Mouse (Mus musculus) olfactory bulb, adult 2 months (tissue): ENCODE data around the gene Tldc1. TPM values are rescaled to one million over a fixed set of nuclear protein-coding genes. Genes with fewer than 3 reads are reported as not detected.
A peak's percentile ranks its signal among the peaks of the same experiment; 100 is the strongest.

Source experiments
- H3K27ac ChIP-seq: fragments of 200-500 bp; 2 replicates; pipeline ENCODE4 v1.5.1; 2012; ENCODE audit warnings: low read depth, low read length; ENCODE audit not compliant: insufficient read depth
- H3K4me1 ChIP-seq: fragments of 200-500 bp; 2 replicates; pipeline ENCODE4 v1.6.1; 2012; ENCODE audit warnings: low read length; ENCODE audit not compliant: control insufficient read depth, insufficient read depth
- H3K4me3 ChIP-seq: fragments of 200-500 bp; 2 replicates; pipeline ENCODE4 v1.5.1; 2012; ENCODE audit warnings: mild to moderate bottlenecking, low read depth, low read length, moderate library complexity; ENCODE audit not compliant: insufficient read depth
- CTCF ChIP-seq: fragments of 200-500 bp; IDR thresholded peaks from 2 replicates; pipeline ENCODE4 v1.5.1; 2012; ENCODE audit warnings: low read depth, mild to moderate bottlenecking, low read length, moderate library complexity; ENCODE audit not compliant: insufficient read depth
- POLR2A ChIP-seq: fragments of 200-500 bp; IDR thresholded peaks from 2 replicates; pipeline ENCODE4 v1.6.1; 2012; ENCODE audit warnings: mild to moderate bottlenecking, low read depth, low read length, moderate library complexity; ENCODE audit not compliant: insufficient read depth
- WGBS: fragments of 180-500 bp; shearing (Covaris S2); methylation state at CpG from one replicate; pipeline ENCODE4 v1.1.7; 2018; 5-methylcytosine and 5-hydroxymethylcytosine counted together
- polyA plus RNA-seq: library from polyadenylated mRNA; stranded (reverse); fragments of >200 nt; gene quantifications from 2 replicates; pipeline ENCODE4 v1.2.4, GENCODE M21; 2012; ENCODE audit warnings: low replicate concordance; ENCODE audit not compliant: missing spikeins, insufficient read depth, insufficient read length

Tldc1 gene
- polyA plus RNA-seq, 1 experiment, result not detected

DNA sequence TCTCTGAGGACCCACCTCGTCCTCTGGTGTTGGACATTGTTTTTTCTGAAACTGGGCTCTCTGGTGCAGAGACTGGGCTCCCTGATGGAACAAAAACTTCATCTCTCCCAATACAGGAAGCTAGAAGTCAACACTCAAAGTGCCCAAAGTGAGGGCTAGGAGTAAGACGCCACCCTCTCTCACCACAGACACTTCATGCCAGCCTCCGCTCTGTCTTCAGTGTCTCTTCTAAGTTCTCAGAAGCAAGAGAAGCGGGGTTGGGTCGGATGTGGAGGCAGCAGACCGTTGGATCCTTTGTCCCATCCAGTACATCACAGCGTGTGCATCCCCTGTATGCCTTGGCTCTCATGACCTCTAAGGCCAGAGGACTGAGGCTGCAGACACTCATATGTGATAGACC lies 11.4 kb upstream of the Tldc1 start:
- 94% methylated on average over 7 of the region's 7 CpGs for WGBS

DNA sequence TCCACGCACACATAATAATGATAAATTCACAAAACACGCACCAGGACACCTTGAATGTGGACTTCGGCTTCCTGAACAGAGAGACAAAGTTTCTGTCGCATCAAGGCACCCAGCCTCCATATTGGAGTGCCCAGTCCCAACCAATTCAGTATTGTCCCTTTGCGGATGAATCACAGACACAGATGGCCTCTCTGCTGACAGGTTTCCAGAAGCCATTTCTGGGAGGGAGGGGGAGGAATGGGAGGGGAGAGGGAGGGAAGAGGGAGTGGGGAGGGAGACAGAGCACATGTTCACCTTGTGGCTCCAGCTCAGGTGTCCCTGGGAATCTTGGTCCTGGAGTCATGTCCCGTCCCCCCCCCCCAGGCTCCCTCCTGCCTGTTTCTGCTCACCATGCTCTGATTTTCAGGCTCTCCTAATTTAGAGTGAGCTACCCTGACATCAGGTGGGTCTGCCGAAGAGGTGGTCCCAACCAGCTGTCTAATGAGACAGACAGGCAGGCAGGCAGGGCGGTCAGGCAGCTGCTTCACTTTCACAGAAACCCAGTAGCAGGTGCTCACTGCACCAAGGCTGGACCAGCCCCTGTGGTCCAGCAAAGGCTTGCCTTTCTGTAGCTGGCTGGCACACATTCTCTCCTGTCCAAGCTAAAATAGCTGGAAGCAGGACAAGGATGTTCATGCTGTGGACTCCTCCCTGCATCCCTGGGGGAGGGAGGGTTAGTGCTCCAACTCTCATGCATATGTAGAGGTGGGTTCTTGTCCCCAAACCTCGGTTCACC lies 10.6 kb upstream of the Tldc1 start:
- H3K4me3 ChIP-seq, result no peak overlapping the region
- no peak overlapping the region for H3K27ac ChIP-seq
- H3K4me1 ChIP-seq, result peaks cover 12% of the 10 kb centered on the region; the same call in 1 of the 2 replicates
- TF ChIP-seq CTCF (no peak), POLR2A (no peak)
- 85% methylated on average over 9 of the region's 9 CpGs for WGBS

More for the DNA sequence above, 11.4 kb upstream of the Tldc1 start:
- TF ChIP-seq POLR2A (no peak), CTCF (no peak)
- Histone ChIP-seq H3K4me3 (no peak overlapping the region), H3K4me1 (peaks cover 6% of the 10 kb centered on the region; the same call in 1 of the 2 replicates), H3K27ac (no peak overlapping the region)

DNA sequence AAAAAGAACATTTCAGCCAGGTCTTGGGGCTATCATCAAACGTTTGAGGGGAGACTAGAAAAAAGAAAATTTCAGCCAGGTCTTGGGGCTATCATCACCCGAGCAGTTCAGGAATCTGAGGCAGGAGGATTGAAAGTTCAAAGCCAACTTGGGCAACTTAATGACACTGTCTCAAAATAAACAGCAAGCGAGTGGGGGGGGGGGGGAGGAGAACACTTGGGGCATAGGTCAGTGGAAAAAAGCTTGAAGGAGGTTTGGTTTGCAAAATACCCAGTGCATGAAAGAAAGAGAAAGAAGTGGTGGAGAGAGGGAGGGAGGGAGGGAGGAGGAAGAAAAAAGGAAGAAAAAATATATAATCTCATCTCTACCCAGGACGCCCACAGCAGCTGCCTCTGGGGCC lies 9.1 kb upstream of the Tldc1 start:
- 80% methylated on average over 4 of the region's 4 CpGs for WGBS
- Histone ChIP-seq H3K4me1 (peaks cover 10% of the 10 kb centered on the region; the same call in 1 of the 2 replicates), H3K27ac (no peak overlapping the region), H3K4me3 (no peak overlapping the region)
- TF ChIP-seq POLR2A (no peak), CTCF (no peak)

DNA sequence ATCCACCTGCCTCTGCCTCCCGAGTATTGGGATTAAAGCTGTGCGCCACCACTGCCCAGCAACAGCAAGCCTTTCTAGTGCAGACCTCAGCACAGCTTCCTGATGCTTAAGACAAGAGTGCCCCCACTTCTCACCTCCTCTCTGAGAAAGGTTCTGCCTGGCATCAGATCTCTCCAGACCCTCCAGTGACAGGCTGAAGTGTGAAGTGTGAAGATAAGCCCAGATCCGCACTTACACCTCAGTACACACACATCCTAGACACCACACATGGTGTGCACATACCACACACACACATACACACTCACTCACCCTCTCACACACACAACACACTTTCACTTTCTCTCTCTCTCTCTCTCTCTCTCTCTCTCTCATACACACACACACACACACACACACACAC lies 8.7 kb upstream of the Tldc1 start:
- TF ChIP-seq CTCF (no peak), POLR2A (no peak)
- no peak overlapping the region for H3K4me3 ChIP-seq
- 93% methylated on average over 3 of the region's 3 CpGs for WGBS
- peaks cover 7% of the 10 kb centered on the region; the same call in 1 of the 2 replicates for H3K4me1 ChIP-seq
- no peak overlapping the region for H3K27ac ChIP-seq

DNA sequence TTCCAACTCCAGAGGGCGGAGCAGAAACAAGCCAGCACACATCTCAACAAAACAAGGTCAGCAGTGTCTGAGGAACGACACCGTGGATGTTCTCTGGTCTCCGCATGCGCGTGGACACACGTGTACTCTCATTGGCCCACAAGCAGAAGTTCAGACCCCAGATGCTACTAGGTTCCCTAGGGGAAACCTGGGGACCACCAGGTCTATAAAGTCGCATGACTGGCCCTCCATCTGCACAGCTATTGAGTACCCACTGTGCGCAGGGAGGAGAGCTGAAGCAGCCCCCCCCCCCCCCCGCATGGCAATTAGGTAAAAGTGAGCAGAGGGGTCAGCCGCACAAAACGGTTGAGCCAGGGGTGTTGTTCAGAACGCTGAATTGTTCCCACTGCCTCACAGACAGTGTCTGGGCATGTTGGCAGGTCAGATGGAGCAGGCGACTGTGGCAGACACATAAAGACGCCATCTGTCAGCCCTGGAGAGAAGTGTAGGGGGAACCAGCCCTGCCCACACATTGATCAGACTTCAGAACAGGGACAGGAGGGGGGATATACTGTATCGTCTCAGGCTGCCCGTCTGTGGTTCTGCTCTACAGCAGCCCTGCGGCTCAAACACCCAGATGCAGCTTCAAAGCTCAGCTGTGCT lies 7.7 kb upstream of the Tldc1 start:
- Histone ChIP-seq H3K27ac (no peak overlapping the region), H3K4me3 (no peak overlapping the region), H3K4me1 (peaks cover 7% of the 10 kb centered on the region; the same call in 1 of the 2 replicates)
- no peak for TF ChIP-seq CTCF
- WGBS, result 60% methylated on average over 18 of the region's 18 CpGs

DNA sequence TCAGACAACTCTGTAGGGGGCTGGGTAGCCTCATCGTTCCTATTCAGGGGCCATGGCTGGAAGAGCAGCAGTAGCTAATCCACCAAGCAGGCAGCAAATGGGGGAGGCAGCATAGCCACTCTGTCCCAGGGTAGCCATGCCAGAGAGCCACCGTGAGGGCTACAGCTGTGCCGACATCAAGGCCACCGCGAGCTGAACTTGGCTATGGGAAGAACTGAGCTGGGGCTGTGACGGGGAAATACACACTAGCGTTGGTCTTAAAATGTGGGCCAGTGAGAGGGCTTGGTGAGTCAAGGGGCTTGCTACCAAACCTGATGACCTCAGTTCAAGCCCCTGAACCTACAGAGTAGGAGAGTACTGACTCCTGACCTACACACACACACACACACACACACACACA lies 6.5 kb upstream of the Tldc1 start:
- H3K4me1 ChIP-seq, result peaks cover 7% of the 10 kb centered on the region; the same call in 1 of the 2 replicates
- WGBS, result 81% methylated on average over 7 of the region's 7 CpGs
- no peak overlapping the region for H3K4me3 ChIP-seq
- H3K27ac ChIP-seq, result no peak overlapping the region
- TF ChIP-seq POLR2A (no peak), CTCF (no peak)

DNA sequence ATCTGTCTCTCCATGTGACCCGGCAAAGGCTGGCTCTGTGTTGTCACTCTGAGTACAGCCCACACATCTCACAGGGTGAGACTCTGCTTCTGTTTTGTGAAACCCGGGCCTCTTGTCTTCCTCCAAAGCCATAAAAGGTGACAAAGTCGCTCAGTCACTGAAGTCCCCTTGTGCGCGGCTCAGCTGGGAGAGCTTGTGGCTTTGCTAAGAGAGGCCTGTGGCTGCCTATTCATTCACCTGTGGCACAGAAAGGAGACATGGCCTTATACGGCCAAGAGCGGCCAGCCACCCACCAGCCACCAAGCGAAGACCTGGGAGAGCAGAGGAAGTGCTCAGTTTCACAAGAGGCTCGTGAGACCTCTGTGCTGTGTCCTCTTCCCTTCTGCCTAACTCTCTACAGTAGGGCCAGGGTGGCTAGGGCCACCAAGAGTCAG lies 5.9 kb upstream of the Tldc1 start:
- Histone ChIP-seq H3K27ac (no peak overlapping the region), H3K4me1 (peaks cover 7% of the 10 kb centered on the region; the same call in 1 of the 2 replicates), H3K4me3 (no peak overlapping the region)
- TF ChIP-seq POLR2A (no peak), CTCF (no peak)
- 69% methylated on average over 9 of the region's 9 CpGs for WGBS

DNA sequence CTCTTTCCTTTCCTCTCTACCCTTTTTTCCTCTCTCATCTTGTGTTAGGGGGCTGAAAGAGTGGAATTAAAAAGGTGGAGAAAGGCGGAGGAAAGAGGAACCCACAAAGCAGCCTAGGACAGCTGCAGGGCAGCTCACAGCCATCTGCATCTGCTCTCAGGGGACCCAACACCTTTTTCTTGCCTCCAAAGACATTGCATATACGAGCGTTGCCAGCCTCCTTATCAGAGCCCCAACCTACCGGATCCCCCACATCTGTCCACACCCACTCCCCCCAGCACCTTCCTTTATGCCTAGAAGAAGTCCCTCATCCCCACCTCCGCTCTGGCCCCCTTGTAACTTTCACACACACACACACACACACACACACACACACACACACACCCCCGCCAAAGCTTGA lies 5.4 kb upstream of the Tldc1 start:
- H3K4me3 ChIP-seq, result no peak overlapping the region
- TF ChIP-seq POLR2A (no peak), CTCF (no peak)
- 77% methylated on average over 6 of the region's 6 CpGs for WGBS
- no peak overlapping the region for H3K27ac ChIP-seq
- peaks cover 12% of the 10 kb centered on the region for H3K4me1 ChIP-seq

DNA sequence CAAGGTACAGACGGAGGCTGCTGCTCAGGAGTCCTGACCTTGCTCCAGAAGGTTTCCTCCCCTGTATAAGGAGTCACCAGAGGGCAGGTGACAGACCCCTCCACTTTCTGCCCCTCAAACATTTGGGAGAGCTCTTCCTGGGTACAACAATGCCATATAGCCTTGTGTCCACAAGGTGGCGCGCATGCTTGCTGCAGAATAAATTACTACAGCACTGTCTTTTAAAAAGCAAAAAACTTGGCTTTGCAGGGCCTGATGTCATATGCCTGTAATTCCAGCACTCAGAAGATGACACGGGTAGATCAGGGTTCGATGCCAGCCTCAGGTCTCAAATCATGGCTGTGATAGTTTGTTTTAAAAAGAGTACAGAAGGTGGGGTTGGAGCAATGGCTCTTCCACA lies 4.5 kb upstream of the Tldc1 start:
- no peak for TF ChIP-seq POLR2A
- peak; percentile 39 for TF ChIP-seq CTCF
- Histone ChIP-seq H3K27ac (no peak overlapping the region), H3K4me3 (no peak overlapping the region), H3K4me1 (peaks cover 13% of the 10 kb centered on the region)
- 5% methylated on average over 5 of the region's 5 CpGs for WGBS
